Mouse (Mus musculus) bone marrow macrophage, adult 2 months (primary cell): ENCODE data around the gene Ltbp1.

ENCODE experiments used
- CTCF ChIP-seq: IDR thresholded peaks from 2 replicates; pipeline ENCODE4 v1.5.1; 2012; ENCODE audit warnings: low read depth, mild to moderate bottlenecking, low read length, moderate library complexity
- POLR2A ChIP-seq: IDR thresholded peaks from 2 replicates; pipeline ENCODE4 v1.6.1; 2012; ENCODE audit warnings: mild to moderate bottlenecking, low read depth, low read length, borderline replicate concordance

DNA sequence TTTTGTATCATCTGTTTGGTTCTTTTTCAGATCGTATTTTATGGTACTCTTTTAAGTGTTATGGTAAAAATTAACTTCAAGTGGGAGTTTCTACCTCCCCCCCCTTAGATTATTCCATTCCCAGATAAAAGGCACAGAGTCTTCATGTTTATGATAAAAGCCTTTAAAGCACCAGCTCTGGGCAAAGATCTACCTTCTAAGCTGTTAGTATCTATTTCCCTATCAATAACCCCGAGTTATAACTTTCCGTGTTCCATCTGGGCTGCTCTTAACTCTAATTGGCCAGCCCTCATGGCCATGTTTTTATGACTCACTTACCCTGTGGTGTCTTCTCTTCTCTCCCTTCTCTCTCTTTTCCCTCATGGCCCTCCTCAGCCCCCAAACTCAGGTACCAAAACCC is 88.2 kb downstream of the Ltbp1 start:
- TF ChIP-seq CTCF (no peak), POLR2A (no peak)
